Mouse (Mus musculus) limb, embryonic 14.5 days (tissue): Measurements from ENCODE around the gene Mgp. TPM values are rescaled to one million over a fixed set of nuclear protein-coding genes. Genes with fewer than 3 reads are reported as not detected.

Source experiments
- ATAC-seq: fragments of 200-750 bp; cut with Nextera tagmentation; 2 replicates; pipeline ENCODE4 v1.8.0; 2017; ENCODE audit warnings: low read depth, moderate number of reproducible peaks, moderate TSS enrichment; ENCODE audit not compliant: low FRiP score
- DNase-seq: peaks from one replicate; pipeline ENCODE4 v3.0.0-alpha.2; 2015; ENCODE audit warnings: low spot score
- H3K27ac ChIP-seq: fragments of 300-500 bp; sonication (generic); replicated peaks from 2 replicates; pipeline ENCODE4 v1.5.1; 2014; ENCODE audit warnings: low read depth, mild to moderate bottlenecking, low read length, moderate library complexity, mixed read lengths
- H3K27me3 ChIP-seq: fragments of 300-500 bp; sonication (generic); 2 replicates; pipeline ENCODE4 v1.6.1; 2014; ENCODE audit warnings: low read length, mixed read lengths; ENCODE audit not compliant: control insufficient read depth, insufficient read depth
- H3K36me3 ChIP-seq: fragments of 300-500 bp; sonication (generic); 2 replicates; pipeline ENCODE4 v1.6.1; 2014; ENCODE audit warnings: mild to moderate bottlenecking, low read length, moderate library complexity, mixed read lengths; ENCODE audit not compliant: control insufficient read depth, insufficient read depth
- H3K4me1 ChIP-seq: fragments of 300-500 bp; sonication (generic); 2 replicates; pipeline ENCODE4 v1.6.1; 2014; ENCODE audit warnings: antibody characterized with exemption, low read length, mixed read lengths; ENCODE audit not compliant: control insufficient read depth, insufficient read depth
- H3K4me2 ChIP-seq: fragments of 300-500 bp; sonication (generic); replicated peaks from 2 replicates; pipeline ENCODE4 v1.6.1; 2014; ENCODE audit warnings: low read depth, mild to moderate bottlenecking, low read length, moderate library complexity; ENCODE audit not compliant: severe bottlenecking
- H3K4me3 ChIP-seq: fragments of 300-500 bp; sonication (generic); replicated peaks from 2 replicates; pipeline ENCODE4 v1.5.1; 2014; ENCODE audit warnings: low read length
- H3K9ac ChIP-seq: fragments of 300-500 bp; sonication (generic); 2 replicates; pipeline ENCODE4 v1.6.1; 2014; ENCODE audit warnings: mild to moderate bottlenecking, low read depth, low read length, moderate library complexity; ENCODE audit not compliant: severe bottlenecking
- H3K9me3 ChIP-seq: fragments of 300-500 bp; sonication (generic); 2 replicates; pipeline ENCODE4 v1.6.1; 2016; ENCODE audit warnings: low read length; ENCODE audit not compliant: control insufficient read depth
- POLR2A ChIP-seq: fragments of 200-500 bp; IDR thresholded peaks from 2 replicates; pipeline ENCODE4 v1.8.0; 2012; ENCODE audit warnings: inconsistent platforms, mild to moderate bottlenecking, moderate library complexity, borderline replicate concordance; ENCODE audit not compliant: insufficient read depth, insufficient read length; ENCODE audit errors: extremely low read depth
- WGBS: fragments of 180-500 bp; shearing (Covaris S2); extraction: QIAGEN DNeasy Blood & Tissue Kit; methylation state at CpG from one replicate; pipeline ENCODE4 v1.1.7; 2014; 5-methylcytosine and 5-hydroxymethylcytosine counted together
- polyA plus RNA-seq, 2 experiments: library from polyadenylated mRNA; depleted of rRNA in 1 of 2; stranded (reverse) in 1 of 2; unstranded in 1 of 2; fragments of >200 nt; fragmentation: Nextera tagmentation in 1 of 2; extraction: Ambion mirVana in 1 of 2; gene quantifications; 2 replicates each; pipeline versions ENCODE4 v1.2.1 to v1.2.3; 2012 to 2014

Gene Mgp
- polyA plus RNA-seq, 2 experiments, result 360 to 645 TPM

- peaks cover 11% of the 10 kb centered on the region; the same call in 1 of the 2 replicates for H3K4me1 ChIP-seq
- H3K4me2 ChIP-seq, result no peak overlapping the region
- ATAC-seq (no peak), DNase-seq (no peak)
- no peak overlapping the region for H3K9ac ChIP-seq
- H3K4me3 ChIP-seq, result no peak overlapping the region
- no peaks in the 10 kb centered on the region for H3K36me3 ChIP-seq
- no peak overlapping the region for H3K27ac ChIP-seq
- no peaks in the 10 kb centered on the region for H3K27me3 ChIP-seq
- no peak for TF ChIP-seq POLR2A
- WGBS, result 46% methylated on average over 7 of the region's 7 CpGs
- H3K9me3 ChIP-seq, result no peaks in the 10 kb centered on the region
These were observed 46.0 kb upstream of the Mgp start for GRCm38 (mm10) chr6:136921601-136922000.

- no peaks in the 10 kb centered on the region for H3K27me3 ChIP-seq
- no peak overlapping the region for H3K4me2 ChIP-seq
- no peak overlapping the region for H3K9ac ChIP-seq
- no peaks in the 10 kb centered on the region for H3K9me3 ChIP-seq
- H3K4me1 ChIP-seq, result peaks cover 11% of the 10 kb centered on the region; the same call in 1 of the 2 replicates
- DNase-seq (peak; percentile 84), ATAC-seq (0 out of 2 replicates have a peak, but pooled peaks have one; percentile 32)
- no peak overlapping the region for H3K4me3 ChIP-seq
- 43% methylated on average over 16 of the region's 16 CpGs for WGBS
- H3K27ac ChIP-seq, result no peak overlapping the region
- no peaks in the 10 kb centered on the region for H3K36me3 ChIP-seq
- TF ChIP-seq POLR2A, result no peak
These were observed 45.0 kb upstream of the Mgp start for GRCm38 (mm10) chr6:136920320-136921257.

GRCm38 (mm10) chr6:136917885-136918284 lies 42.3 kb upstream of the Mgp start:
- no peak for DNase-seq
- no peak overlapping the region for H3K9ac ChIP-seq
- H3K4me1 ChIP-seq, result peaks cover 16% of the 10 kb centered on the region
- TF ChIP-seq POLR2A, result no peak
- H3K27me3 ChIP-seq, result no peaks in the 10 kb centered on the region
- H3K36me3 ChIP-seq, result no peaks in the 10 kb centered on the region
- no peak overlapping the region for H3K4me2 ChIP-seq
- H3K9me3 ChIP-seq, result no peaks in the 10 kb centered on the region
- peak overlapping the region; percentile 19; the same call in 1 of the 2 replicates for H3K27ac ChIP-seq
- ATAC-seq, result no peak
- WGBS, result 10% methylated on average over 2 of the region's 2 CpGs
- no peak overlapping the region for H3K4me3 ChIP-seq

- no peak for TF ChIP-seq POLR2A
- Histone ChIP-seq H3K27ac (no peak overlapping the region), H3K9ac (no peak overlapping the region), H3K4me3 (no peak overlapping the region), H3K9me3 (no peaks in the 10 kb centered on the region), H3K4me2 (no peak overlapping the region), H3K4me1 (peaks cover 21% of the 10 kb centered on the region), H3K27me3 (no peaks in the 10 kb centered on the region), H3K36me3 (no peaks in the 10 kb centered on the region)
- DNase-seq, result no peak
- no peak for ATAC-seq
- WGBS, result 85% methylated on average over 8 of the region's 8 CpGs
These were observed 40.2 kb upstream of the Mgp start for GRCm38 (mm10) chr6:136915721-136916395.

GRCm38 (mm10) chr6:136914234-136914633 lies 38.6 kb upstream of the Mgp start:
- H3K9me3 ChIP-seq, result no peaks in the 10 kb centered on the region
- no peak for ATAC-seq
- H3K36me3 ChIP-seq, result no peaks in the 10 kb centered on the region
- no peak overlapping the region for H3K4me3 ChIP-seq
- peak overlapping the region; percentile 75 for H3K27ac ChIP-seq
- WGBS, result 76% methylated on average over 6 of the region's 6 CpGs
- no peaks in the 10 kb centered on the region for H3K27me3 ChIP-seq
- TF ChIP-seq POLR2A, result no peak
- no peak overlapping the region for H3K9ac ChIP-seq
- H3K4me1 ChIP-seq, result peaks cover 31% of the 10 kb centered on the region
- no peak for DNase-seq
- H3K4me2 ChIP-seq, result no peak overlapping the region
